In the genomic region with DNA sequence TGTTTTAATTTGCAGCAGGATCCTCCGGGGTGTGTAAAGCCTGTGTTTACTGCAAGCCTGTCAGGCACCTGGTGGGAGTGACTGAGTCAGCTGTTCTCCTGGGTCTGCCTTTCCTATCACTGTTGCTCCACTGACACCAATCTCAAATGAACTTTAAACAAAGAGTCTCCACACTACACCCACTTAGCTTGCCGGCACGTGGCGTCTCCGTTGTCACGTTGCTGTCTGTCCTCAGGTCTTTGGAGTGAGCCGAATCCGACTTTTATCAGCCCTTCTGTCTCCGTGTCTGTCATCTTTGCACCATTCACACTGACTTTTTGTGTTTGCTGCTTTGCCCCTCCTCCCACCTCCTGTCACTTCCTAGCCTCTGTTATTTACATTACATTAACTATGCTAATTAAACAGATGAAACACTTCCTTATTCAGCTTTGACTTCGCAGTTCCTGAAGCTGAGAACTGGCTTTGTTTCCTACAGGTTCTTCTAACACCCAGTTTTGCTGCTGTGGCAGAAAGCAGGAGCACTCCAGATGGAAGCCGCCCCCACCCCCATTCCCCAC, we compare ENCODE assay signal across 8 mouse cellular contexts. TPM values are rescaled to one million over a fixed set of nuclear protein-coding genes. Genes with fewer than 3 reads are reported as not detected.
DNase-seq lines count a peak whose midpoint lies in the region; ATAC-seq and TF ChIP-seq lines count a peak whose summit lies in the region.

No protein-coding gene starts in this region.

- 5% methylated on average over 11 of the region's 11 CpGs for WGBS in embryonic facial prominence, embryonic 11.5 days
- 1% methylated on average over 11 of the region's 11 CpGs for WGBS in hindbrain, embryonic 14.5 days
- 6% methylated on average over 11 of the region's 11 CpGs for WGBS in midbrain, embryonic 11.5 days
- 5% methylated on average over 11 of the region's 11 CpGs for WGBS in spleen, adult 2 months

- no peak overlapping the region for H3K9ac ChIP-seq in embryonic facial prominence, embryonic 11.5 days (replicated peaks; ENCODE audit: low read length)
- no peak overlapping the region for H3K9ac ChIP-seq in hindbrain, embryonic 14.5 days
- H3K9ac ChIP-seq in midbrain, embryonic 11.5 days (ENCODE audit: low read length) = no peak overlapping the region

- peak overlapping the region; percentile 13; the same call in 1 of the 2 replicates for H3K4me2 ChIP-seq in embryonic facial prominence, embryonic 11.5 days (ENCODE audit: low read depth, low read length)
- peak overlapping the region; percentile 40 for H3K4me2 ChIP-seq in hindbrain, embryonic 14.5 days (replicated peaks)
- peak overlapping the region; percentile 26 for H3K4me2 ChIP-seq in midbrain, embryonic 11.5 days

- H3K36me3 ChIP-seq in embryonic facial prominence, embryonic 11.5 days (replicated peaks; ENCODE audit: control insufficient read depth, insufficient read depth, low read depth, low read length) = no peaks in the 10 kb centered on the region
- no peaks in the 10 kb centered on the region for H3K36me3 ChIP-seq in hindbrain, embryonic 14.5 days (replicated peaks; ENCODE audit: control insufficient read depth, insufficient read depth)
- no peaks in the 10 kb centered on the region for H3K36me3 ChIP-seq in midbrain, embryonic 11.5 days (ENCODE audit: control insufficient read depth, insufficient read depth, low read length)
- no peaks in the 10 kb centered on the region for H3K36me3 ChIP-seq in spleen, adult 2 months (ENCODE audit: control insufficient read depth, insufficient read depth, low read length)

- DNase-seq in gastrocnemius, adult 2 months = peak; percentile 22
- no peak for DNase-seq in gastrocnemius, postnatal 36 days
- DNase-seq in embryonic facial prominence, embryonic 11.5 days (ENCODE audit: low spot score) = peak; percentile 19
- no peak for DNase-seq in hindbrain, embryonic 14.5 days (ENCODE audit: low spot score)
- DNase-seq in left cerebral cortex, postnatal 25 days (ENCODE audit: low spot score in 2 of 2) = peak; percentile 37 to 53
- peak; percentile 87 for DNase-seq in midbrain, embryonic 11.5 days (ENCODE audit: low spot score, missing footprints)
- DNase-seq in spleen, adult 2 months (ENCODE audit: low read depth in 1 of 2, low spot score in 2 of 2) = peak in 1 of 2 experiments; percentile 56
- no peak for DNase-seq in adrenal gland, postnatal 4 days (ENCODE audit: low spot score in 2 of 2)

- H3K27ac ChIP-seq in gastrocnemius, adult 2 months = no peak overlapping the region
- H3K27ac ChIP-seq in embryonic facial prominence, embryonic 11.5 days (replicated peaks; ENCODE audit: low read depth, low read length) = no peak overlapping the region
- H3K27ac ChIP-seq in hindbrain, embryonic 14.5 days = 0 out of 2 replicates have a peak overlapping the region, but pooled peaks have one; percentile 14
- no peak overlapping the region for H3K27ac ChIP-seq in midbrain, embryonic 11.5 days (ENCODE audit: low read depth, low read length)
- peak overlapping the region; percentile 71 for H3K27ac ChIP-seq in spleen, adult 2 months (ENCODE audit: insufficient read depth, low read length)

- H3K27me3 ChIP-seq in embryonic facial prominence, embryonic 11.5 days (ENCODE audit: control insufficient read depth, insufficient read depth, low read length) = no peaks in the 10 kb centered on the region
- H3K27me3 ChIP-seq in hindbrain, embryonic 14.5 days (ENCODE audit: control insufficient read depth, insufficient read depth, low read length) = peaks cover 9% of the 10 kb centered on the region; the same call in 1 of the 2 replicates
- no peaks in the 10 kb centered on the region; the same call in 1 of the 2 replicates for H3K27me3 ChIP-seq in midbrain, embryonic 11.5 days (ENCODE audit: control insufficient read depth, insufficient read depth, low read length)
- H3K27me3 ChIP-seq in spleen, adult 2 months (ENCODE audit: control insufficient read depth, insufficient read depth, low read length) = no peaks in the 10 kb centered on the region

- peak; percentile 35 for TF ChIP-seq POLR2A in spleen, adult 2 months (IDR thresholded peaks at IDR 0.05; ENCODE audit: low read depth, low read length)

- intact Hi-C loops in gastrocnemius, adult 2 months (cut with DNase I) = no loop called here
- intact Hi-C loops in gastrocnemius, postnatal 36 days (cut with DNase I) = no loop called here
- intact Hi-C loops in left cerebral cortex, postnatal 25 days (cut with DNase I) = no loop called here

- no peaks in the 10 kb centered on the region for H3K4me1 ChIP-seq in embryonic facial prominence, embryonic 11.5 days (ENCODE audit: control insufficient read depth, insufficient read depth, low read length)
- peaks cover 13% of the 10 kb centered on the region; the same call in 1 of the 2 replicates for H3K4me1 ChIP-seq in hindbrain, embryonic 14.5 days (replicated peaks; ENCODE audit: control insufficient read depth, insufficient read depth, low read length)
- H3K4me1 ChIP-seq in midbrain, embryonic 11.5 days (ENCODE audit: control insufficient read depth, insufficient read depth, low read length) = peaks cover 15% of the 10 kb centered on the region
- peaks cover 18% of the 10 kb centered on the region for H3K4me1 ChIP-seq in spleen, adult 2 months (ENCODE audit: control insufficient read depth, insufficient read depth, insufficient read length)

- no peaks in the 10 kb centered on the region for H3K9me3 ChIP-seq in embryonic facial prominence, embryonic 11.5 days (replicated peaks; ENCODE audit: control insufficient read depth, low read length)
- H3K9me3 ChIP-seq in hindbrain, embryonic 14.5 days (ENCODE audit: control insufficient read depth, low read length) = no peaks in the 10 kb centered on the region
- no peaks in the 10 kb centered on the region for H3K9me3 ChIP-seq in midbrain, embryonic 11.5 days (ENCODE audit: control insufficient read depth, low read length)

- no peak; the same call in 1 of the 2 replicates for ATAC-seq in embryonic facial prominence, embryonic 11.5 days (replicated peaks; ENCODE audit: insufficient number of reproducible peaks, low FRiP score, low TSS enrichment, low read depth)
- ATAC-seq in hindbrain, embryonic 14.5 days (ENCODE audit: low FRiP score) = peak; percentile 53; the same call in 1 of the 2 replicates
- peak; percentile 62 for ATAC-seq in midbrain, embryonic 11.5 days (ENCODE audit: low FRiP score)

- peak overlapping the region; percentile 37 for H3K4me3 ChIP-seq in gastrocnemius, adult 2 months
- H3K4me3 ChIP-seq in embryonic facial prominence, embryonic 11.5 days (ENCODE audit: low read depth, low read length) = no peak overlapping the region
- no peak overlapping the region for H3K4me3 ChIP-seq in hindbrain, embryonic 14.5 days (replicated peaks; ENCODE audit: low read length)
- no peak overlapping the region for H3K4me3 ChIP-seq in midbrain, embryonic 11.5 days (ENCODE audit: low read depth, low read length)
- H3K4me3 ChIP-seq in spleen, adult 2 months (ENCODE audit: extremely low read depth, insufficient read depth, insufficient read length) = peak overlapping the region; percentile 54

- no peak for TF ChIP-seq CTCF in gastrocnemius, adult 2 months (IDR thresholded peaks at IDR 0.05)
- no peak for TF ChIP-seq CTCF in spleen, adult 2 months (IDR thresholded peaks at IDR 0.05; ENCODE audit: extremely low read depth, insufficient read depth, insufficient read length, insufficient replicate concordance)

RNA-seq across cellular contexts. Expression of a gene that starts 56.7 kb away (rescaled TPM):
- total RNA-seq in gastrocnemius, adult 2 months (2021) = 10 to 100 TPM; 12.6 to 14.9 TPM
- 10 to 100 TPM; 13.1 to 13.6 TPM for total RNA-seq in gastrocnemius, postnatal 36 days (2021)
- polyA plus RNA-seq in embryonic facial prominence, embryonic 11.5 days (2014; fragmentation: Nextera tagmentation; extraction: Ambion mirVana) = 2.2 and 2.3 TPM in 2 replicates
- polyA plus RNA-seq in hindbrain, embryonic 14.5 days (2014; fragmentation: Nextera tagmentation; extraction: Ambion mirVana) = 6.1 and 7.7 TPM in 2 replicates
- total RNA-seq in left cerebral cortex, postnatal 25 days (2021) = 10 to 100 TPM; 16.0 to 18.1 TPM
- polyA plus RNA-seq in midbrain, embryonic 11.5 days (2014; fragmentation: Nextera tagmentation; extraction: Ambion mirVana) = 2.9 and 3.5 TPM in 2 replicates
- 10.8 and 12.2 TPM in 2 replicates for polyA plus RNA-seq in spleen, adult 2 months (2012; rRNA removed)
- total RNA-seq in adrenal gland, postnatal 4 days (2021) = 10 to 100 TPM; 34.0 to 34.4 TPM

Comparison
In these comparisons a context has a peak if more than half of its experiments do, and no peak if none do; other contexts are left out.
1. DNase-seq: peak in gastrocnemius, adult 2 months (single experiment), embryonic facial prominence, embryonic 11.5 days (single experiment), left cerebral cortex, postnatal 25 days (2 of 2) and midbrain, embryonic 11.5 days (single experiment); none in gastrocnemius, postnatal 36 days (0 of 2), hindbrain, embryonic 14.5 days (single experiment) and adrenal gland, postnatal 4 days (0 of 2).
2. H3K27ac ChIP-seq: peak in hindbrain, embryonic 14.5 days (single experiment) and spleen, adult 2 months (single experiment); none in gastrocnemius, adult 2 months (single experiment), embryonic facial prominence, embryonic 11.5 days (single experiment) and midbrain, embryonic 11.5 days (single experiment).
3. H3K4me3 ChIP-seq: peak in gastrocnemius, adult 2 months (single experiment) and spleen, adult 2 months (single experiment); none in embryonic facial prominence, embryonic 11.5 days (single experiment), hindbrain, embryonic 14.5 days (single experiment) and midbrain, embryonic 11.5 days (single experiment).
4. Peak in every context shown above with its lines, with median percentiles within 50 percentile points of each other: H3K4me2 ChIP-seq.